Mouse (Mus musculus): ENCODE data around the gene Ncmap. TPM values are rescaled to one million over a fixed set of nuclear protein-coding genes. Genes with fewer than 3 reads are reported as not detected.
"Not testable (repeated sequence)": the region's sequence is repeated elsewhere in the genome, so short reads cannot be mapped to it uniquely, and the experiment has no call there.

Gene Ncmap
- total RNA-seq, 4 experiments from 2014 or later = 0.85 to 2.0 (median 1.5) TPM

- no peak for DNase-seq (ENCODE audit: low spot score in 2 of 2)
Observed at GRCm38 (mm10) chr4:135401881-135402280, 3.9 kb upstream of the Ncmap start.

- DNase-seq (ENCODE audit: low spot score in 2 of 2) = no peak
Observed at GRCm38 (mm10) chr4:135397551-135397950, 476 bp downstream of the Ncmap start.

GRCm38 (mm10) chr4:135396303-135396702 is 1.7 kb downstream of the Ncmap start:
- DNase-seq (ENCODE audit: low spot score in 2 of 2) = no peak

- DNase-seq (ENCODE audit: low spot score in 2 of 2) = no peak
Observed at GRCm38 (mm10) chr4:135395375-135395774, 2.7 kb downstream of the Ncmap start.

- no peak for DNase-seq (ENCODE audit: low spot score in 2 of 2)
Observed at GRCm38 (mm10) chr4:135394666-135395065, 3.4 kb downstream of the Ncmap start.

- DNase-seq (ENCODE audit: low spot score in 2 of 2) = no peak
Observed at GRCm38 (mm10) chr4:135393381-135393780, 4.6 kb downstream of the Ncmap start.

GRCm38 (mm10) chr4:135392801-135393200 is 5.2 kb downstream of the Ncmap start:
- DNase-seq (ENCODE audit: low spot score in 2 of 2) = no peak

- no peak for DNase-seq (ENCODE audit: low spot score in 2 of 2)
Observed at GRCm38 (mm10) chr4:135391014-135391413, 7.0 kb downstream of the Ncmap start.

- DNase-seq (ENCODE audit: low spot score in 2 of 2) = no peak
Observed at GRCm38 (mm10) chr4:135385614-135386013, 12.4 kb downstream of the Ncmap start.

- DNase-seq (ENCODE audit: low spot score in 2 of 2) = peak; percentile 12 to 18
Observed at GRCm38 (mm10) chr4:135382316-135382715, 15.7 kb downstream of the Ncmap start.

- DNase-seq (ENCODE audit: low spot score in 2 of 2) = no peak
Observed at GRCm38 (mm10) chr4:135381355-135381754, 16.7 kb downstream of the Ncmap start.

GRCm38 (mm10) chr4:135377241-135377640 is 20.8 kb downstream of the Ncmap start:
- no peak for DNase-seq (ENCODE audit: low spot score in 2 of 2)

GRCm38 (mm10) chr4:135375444-135375843 is 22.6 kb downstream of the Ncmap start:
- no peak for DNase-seq (ENCODE audit: low spot score in 2 of 2)

- DNase-seq (ENCODE audit: low spot score in 2 of 2) = no peak
Observed at GRCm38 (mm10) chr4:135373299-135373698, 24.7 kb downstream of the Ncmap start.

- DNase-seq (ENCODE audit: low spot score in 2 of 2) = no peak
Observed at GRCm38 (mm10) chr4:135370372-135370771, 27.7 kb downstream of the Ncmap start.

- no peak for DNase-seq (ENCODE audit: low spot score in 2 of 2)
Observed at GRCm38 (mm10) chr4:135362828-135363227, 35.2 kb downstream of the Ncmap start.

GRCm38 (mm10) chr4:135361722-135362121 is 36.3 kb downstream of the Ncmap start:
- DNase-seq (ENCODE audit: low spot score in 2 of 2) = no peak

- no peak for DNase-seq (ENCODE audit: low spot score in 2 of 2)
Observed at GRCm38 (mm10) chr4:135358736-135359135, 39.3 kb downstream of the Ncmap start.

GRCm38 (mm10) chr4:135357221-135357920 is 40.7 kb downstream of the Ncmap start:
- no peak for DNase-seq (ENCODE audit: low spot score in 2 of 2)

- DNase-seq (ENCODE audit: low spot score in 2 of 2) = no peak
Observed at GRCm38 (mm10) chr4:135355886-135356550, 42.0 kb downstream of the Ncmap start.

GRCm38 (mm10) chr4:135354751-135355150 is 43.3 kb downstream of the Ncmap start:
- not testable (repeated sequence) for DNase-seq (ENCODE audit: low spot score in 2 of 2)

GRCm38 (mm10) chr4:135353794-135354450 is 44.1 kb downstream of the Ncmap start:
- no peak for DNase-seq (ENCODE audit: low spot score in 2 of 2)
